Mouse (Mus musculus) thymus, adult 2 months (tissue): ENCODE measurements at regions not wholly inside any gene's neighbourhood (a gene's known extent, or its start where the extent isn't known, plus 50 kb on each side); places are given as distances from the start of the nearest gene placed in this dataset.

ENCODE experiments used
- DNase-seq: peaks from one replicate; pipeline ENCODE4 v3.0.0; 2021
- H3K27ac ChIP-seq: fragments of 200-500 bp; 2 replicates; pipeline ENCODE4 v1.5.1; 2012; ENCODE audit warnings: low read length, control low read depth; ENCODE audit not compliant: control insufficient read depth, insufficient read depth
- H3K27me3 ChIP-seq: fragments of 200-500 bp; 2 replicates; pipeline ENCODE4 v1.6.1; 2012; ENCODE audit warnings: mild to moderate bottlenecking, low read length, moderate library complexity, mixed read lengths; ENCODE audit not compliant: control insufficient read depth, insufficient read depth
- H3K36me3 ChIP-seq: fragments of 200-500 bp; 2 replicates; pipeline ENCODE4 v1.6.1; 2012; ENCODE audit warnings: mild to moderate bottlenecking, low read length, moderate library complexity; ENCODE audit not compliant: control insufficient read depth, insufficient read depth
- H3K4me1 ChIP-seq: fragments of 200-500 bp; replicated peaks from 2 replicates; pipeline ENCODE4 v1.6.1; 2012; ENCODE audit warnings: low read length; ENCODE audit not compliant: control insufficient read depth, insufficient read depth
- H3K4me3 ChIP-seq: fragments of 200-500 bp; 2 replicates; pipeline ENCODE4 v1.5.1; 2012; ENCODE audit warnings: mild to moderate bottlenecking, low read length, control low read depth, moderate library complexity; ENCODE audit not compliant: control insufficient read depth, insufficient read depth
- CTCF ChIP-seq: fragments of 200-500 bp; IDR thresholded peaks from 2 replicates; pipeline ENCODE4 v1.5.1; 2012; ENCODE audit warnings: mild to moderate bottlenecking, control low read depth, low read length, moderate library complexity, borderline replicate concordance; ENCODE audit not compliant: control insufficient read depth, poor library complexity, insufficient read depth; ENCODE audit errors: extremely low read depth
- POLR2A ChIP-seq: fragments of 200-500 bp; IDR thresholded peaks from 2 replicates; pipeline ENCODE4 v1.6.1; 2012; ENCODE audit warnings: mild to moderate bottlenecking, low read length, control low read depth, moderate library complexity; ENCODE audit not compliant: control insufficient read depth, poor library complexity, insufficient read depth; ENCODE audit errors: extremely low read depth
- WGBS: fragments of 180-500 bp; shearing (Covaris S2); methylation state at CpG from one replicate; pipeline ENCODE4 v1.1.7; 2018; 5-methylcytosine and 5-hydroxymethylcytosine counted together

- Histone ChIP-seq H3K4me3 (no peak overlapping the region), H3K4me1 (no peaks in the 10 kb centered on the region), H3K36me3 (no peaks in the 10 kb centered on the region), H3K27ac (no peak overlapping the region), H3K27me3 (no peaks in the 10 kb centered on the region)
- no peak for TF ChIP-seq CTCF
- WGBS: 84% methylated on average over 9 of the region's 9 CpGs
- DNase-seq: no peak
Observed at GRCm38 (mm10) chr13:41694749-41695419, 89.2 kb downstream of the Tmem170b start.

- H3K4me3 ChIP-seq: no peak overlapping the region
- no peak for TF ChIP-seq CTCF
- TF ChIP-seq POLR2A: no peak
- no peak for DNase-seq
- H3K4me1 ChIP-seq: no peaks in the 10 kb centered on the region
- H3K27me3 ChIP-seq: no peaks in the 10 kb centered on the region
- 92% methylated on average over 7 of the region's 7 CpGs for WGBS
- H3K27ac ChIP-seq: no peak overlapping the region
- no peaks in the 10 kb centered on the region for H3K36me3 ChIP-seq
Observed at GRCm38 (mm10) chr13:41696767-41697445, 91.2 kb downstream of the Tmem170b start.

DNA sequence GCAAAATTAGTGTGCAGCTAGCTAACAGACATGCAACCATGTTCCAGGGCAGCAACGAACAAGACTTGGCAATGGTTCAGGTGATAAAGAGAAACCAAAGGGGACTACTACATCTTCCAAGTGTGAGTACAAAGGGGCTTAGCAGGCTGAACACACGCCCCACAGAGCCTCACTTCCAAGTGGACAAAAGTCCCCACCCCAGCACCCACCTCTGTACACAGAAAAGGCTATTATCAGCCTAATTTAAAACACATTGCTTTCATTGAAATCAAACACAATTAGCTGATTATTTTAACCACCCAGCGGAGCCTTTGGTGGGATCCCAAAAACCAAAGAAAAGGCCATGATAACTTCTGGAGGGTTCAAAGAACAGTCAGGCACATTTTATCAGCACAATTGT, 95.6 kb downstream of the Tmem170b start:
- DNase-seq: no peak
- Histone ChIP-seq H3K36me3 (no peaks in the 10 kb centered on the region), H3K27ac (no peak overlapping the region), H3K27me3 (no peaks in the 10 kb centered on the region), H3K4me1 (no peaks in the 10 kb centered on the region), H3K4me3 (no peak overlapping the region)
- whole genome bisulfite sequencing: 90% methylated on average over 3 of the region's 3 CpGs
- TF ChIP-seq POLR2A (no peak), CTCF (no peak)

- H3K36me3 ChIP-seq: no peaks in the 10 kb centered on the region
- no peaks in the 10 kb centered on the region for H3K4me1 ChIP-seq
- no peak for DNase-seq
- no peak overlapping the region for H3K4me3 ChIP-seq
- 93% methylated on average over 8 of the region's 8 CpGs for WGBS
- no peak overlapping the region for H3K27ac ChIP-seq
- TF ChIP-seq CTCF (no peak), POLR2A (no peak)
- H3K27me3 ChIP-seq: no peaks in the 10 kb centered on the region
Observed at GRCm38 (mm10) chr13:41701829-41702231, 96.1 kb downstream of the Tmem170b start.

- TF ChIP-seq POLR2A: no peak
- TF ChIP-seq CTCF: no peak
- H3K27me3 ChIP-seq: no peaks in the 10 kb centered on the region
- WGBS: 97% methylated on average over 2 of the region's 2 CpGs
- H3K27ac ChIP-seq: no peak overlapping the region
- H3K4me3 ChIP-seq: no peak overlapping the region
- H3K4me1 ChIP-seq: no peaks in the 10 kb centered on the region
- no peak for DNase-seq
- no peaks in the 10 kb centered on the region for H3K36me3 ChIP-seq
Observed at GRCm38 (mm10) chr13:41703196-41703595, 97.5 kb downstream of the Tmem170b start.

GRCm38 (mm10) chr13:41703618-41704017, 97.9 kb downstream of the Tmem170b start:
- Histone ChIP-seq H3K36me3 (no peaks in the 10 kb centered on the region), H3K27me3 (no peaks in the 10 kb centered on the region), H3K27ac (no peak overlapping the region), H3K4me3 (no peak overlapping the region), H3K4me1 (no peaks in the 10 kb centered on the region)
- 90% methylated on average over 8 of the region's 8 CpGs for WGBS
- no peak for TF ChIP-seq POLR2A
- no peak for TF ChIP-seq CTCF
- no peak for DNase-seq

DNA sequence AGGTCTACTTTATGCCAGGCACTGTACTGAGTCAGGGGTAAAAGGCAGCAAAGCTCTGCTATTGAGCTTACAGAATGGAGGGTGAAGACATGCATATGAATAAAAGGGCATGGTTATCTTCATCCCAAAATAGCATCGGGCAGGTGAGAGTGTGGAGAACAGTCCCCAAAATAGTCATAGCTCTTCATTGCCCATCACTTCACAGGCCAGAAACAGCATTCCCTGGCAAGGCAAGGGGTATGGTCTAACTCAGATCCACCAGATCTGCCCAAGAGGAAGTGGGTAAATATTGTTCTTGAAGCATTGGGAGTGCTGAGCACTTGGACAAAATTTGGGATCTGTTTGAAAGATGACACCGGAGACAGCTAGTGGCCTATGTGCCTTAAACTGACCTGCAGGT, 99.1 kb downstream of the Tmem170b start:
- TF ChIP-seq CTCF (no peak), POLR2A (no peak)
- no peaks in the 10 kb centered on the region for H3K27me3 ChIP-seq
- WGBS: 99% methylated on average over 2 of the region's 2 CpGs
- no peaks in the 10 kb centered on the region for H3K36me3 ChIP-seq
- no peak overlapping the region for H3K4me3 ChIP-seq
- no peak overlapping the region for H3K27ac ChIP-seq
- no peak for DNase-seq
- no peaks in the 10 kb centered on the region for H3K4me1 ChIP-seq
